Mouse (Mus musculus): ENCODE measurements at regions not wholly inside any gene's neighbourhood (a gene's known extent, or its start where the extent isn't known, plus 50 kb on each side); places are given as distances from the start of the nearest gene placed in this dataset.

GRCm38 (mm10) chr4:98241921-98242320, 141.2 kb downstream of the Tm2d1 start:
- Histone ChIP-seq H3K9ac (ENCODE audit: low read depth, low read length) (no peak overlapping the region), H3K4me2 (ENCODE audit: low read length) (no peak overlapping the region), H3K4me1 (replicated peaks; ENCODE audit: insufficient read depth, low read length) (no peaks in the 10 kb centered on the region), H3K27me3 (ENCODE audit: insufficient read depth, low read length) (no peaks in the 10 kb centered on the region), H3K36me3 (ENCODE audit: insufficient read depth, low read length) (no peaks in the 10 kb centered on the region), H3K4me3 (replicated peaks; ENCODE audit: low read depth, low read length) (no peak overlapping the region), H3K9me3 (replicated peaks; ENCODE audit: low read length) (no peaks in the 10 kb centered on the region), H3K27ac (no peak overlapping the region)
- no peak for ATAC-seq (replicated peaks; ENCODE audit: low FRiP score, low read depth)
- no peak for DNase-seq (ENCODE audit: low spot score)
- TF ChIP-seq CTCF (IDR thresholded peaks at IDR 0.05; ENCODE audit: low read depth), result no peak
- WGBS, result 98% methylated on average over 2 of the region's 2 CpGs

- Histone ChIP-seq H3K36me3 (ENCODE audit: insufficient read depth, low read length) (no peaks in the 10 kb centered on the region), H3K9me3 (replicated peaks; ENCODE audit: low read length) (no peaks in the 10 kb centered on the region), H3K27me3 (ENCODE audit: insufficient read depth, low read length) (no peaks in the 10 kb centered on the region), H3K9ac (ENCODE audit: low read depth, low read length) (no peak overlapping the region), H3K4me2 (ENCODE audit: low read length) (no peak overlapping the region), H3K4me1 (replicated peaks; ENCODE audit: insufficient read depth, low read length) (no peaks in the 10 kb centered on the region), H3K4me3 (replicated peaks; ENCODE audit: low read depth, low read length) (no peak overlapping the region), H3K27ac (no peak overlapping the region)
- TF ChIP-seq CTCF (IDR thresholded peaks at IDR 0.05; ENCODE audit: low read depth), result no peak
- ATAC-seq (replicated peaks; ENCODE audit: low FRiP score, low read depth) (no peak), DNase-seq (ENCODE audit: low spot score) (no peak)
Measured at GRCm38 (mm10) chr4:98240289-98240688, 142.8 kb downstream of the Tm2d1 start.

- Histone ChIP-seq H3K4me1 (replicated peaks; ENCODE audit: insufficient read depth, low read length) (no peaks in the 10 kb centered on the region), H3K4me2 (ENCODE audit: low read length) (no peak overlapping the region), H3K4me3 (replicated peaks; ENCODE audit: low read depth, low read length) (no peak overlapping the region), H3K9ac (ENCODE audit: low read depth, low read length) (no peak overlapping the region), H3K9me3 (replicated peaks; ENCODE audit: low read length) (no peaks in the 10 kb centered on the region), H3K27me3 (ENCODE audit: insufficient read depth, low read length) (no peaks in the 10 kb centered on the region), H3K36me3 (ENCODE audit: insufficient read depth, low read length) (no peaks in the 10 kb centered on the region), H3K27ac (no peak overlapping the region)
- TF ChIP-seq CTCF (IDR thresholded peaks at IDR 0.05; ENCODE audit: low read depth), result no peak
- WGBS, result 86% methylated on average over 4 of the region's 4 CpGs
- no peak for ATAC-seq (replicated peaks; ENCODE audit: low FRiP score, low read depth)
- no peak for DNase-seq (ENCODE audit: low spot score)
Measured at GRCm38 (mm10) chr4:98238075-98238474, 145.0 kb downstream of the Tm2d1 start.

GRCm38 (mm10) chr4:98237475-98237874, 145.6 kb downstream of the Tm2d1 start:
- no peak overlapping the region for H3K27ac ChIP-seq
- DNase-seq (ENCODE audit: low spot score) (no peak), ATAC-seq (replicated peaks; ENCODE audit: low FRiP score, low read depth) (no peak)
- no peak overlapping the region for H3K9ac ChIP-seq (ENCODE audit: low read depth, low read length)
- WGBS, result 80% methylated on average over 9 of the region's 9 CpGs
- H3K4me3 ChIP-seq (replicated peaks; ENCODE audit: low read depth, low read length), result no peak overlapping the region
- no peak overlapping the region for H3K4me2 ChIP-seq (ENCODE audit: low read length)
- TF ChIP-seq CTCF (IDR thresholded peaks at IDR 0.05; ENCODE audit: low read depth), result no peak
- H3K9me3 ChIP-seq (replicated peaks; ENCODE audit: low read length), result no peaks in the 10 kb centered on the region
- no peaks in the 10 kb centered on the region for H3K27me3 ChIP-seq (ENCODE audit: insufficient read depth, low read length)
- no peaks in the 10 kb centered on the region for H3K36me3 ChIP-seq (ENCODE audit: insufficient read depth, low read length)
- H3K4me1 ChIP-seq (replicated peaks; ENCODE audit: insufficient read depth, low read length), result no peaks in the 10 kb centered on the region

- ATAC-seq (replicated peaks; ENCODE audit: low FRiP score, low read depth) (no peak), DNase-seq (ENCODE audit: low spot score) (no peak)
- H3K4me3 ChIP-seq (replicated peaks; ENCODE audit: low read depth, low read length), result no peak overlapping the region
- H3K4me1 ChIP-seq (replicated peaks; ENCODE audit: insufficient read depth, low read length), result no peaks in the 10 kb centered on the region
- TF ChIP-seq CTCF (IDR thresholded peaks at IDR 0.05; ENCODE audit: low read depth), result no peak
- H3K36me3 ChIP-seq (ENCODE audit: insufficient read depth, low read length), result no peaks in the 10 kb centered on the region
- WGBS, result 71% methylated on average over 12 of the region's 12 CpGs
- no peak overlapping the region for H3K9ac ChIP-seq (ENCODE audit: low read depth, low read length)
- no peaks in the 10 kb centered on the region for H3K27me3 ChIP-seq (ENCODE audit: insufficient read depth, low read length)
- no peaks in the 10 kb centered on the region for H3K9me3 ChIP-seq (replicated peaks; ENCODE audit: low read length)
- H3K27ac ChIP-seq, result no peak overlapping the region
- no peak overlapping the region for H3K4me2 ChIP-seq (ENCODE audit: low read length)
Measured at GRCm38 (mm10) chr4:98236006-98236783, 146.9 kb downstream of the Tm2d1 start.

GRCm38 (mm10) chr4:98228193-98228592, 154.9 kb downstream of the Tm2d1 start:
- no peak overlapping the region for H3K9ac ChIP-seq (ENCODE audit: low read depth, low read length)
- H3K36me3 ChIP-seq (ENCODE audit: insufficient read depth, low read length), result no peaks in the 10 kb centered on the region
- WGBS, result 95% methylated on average over 4 of the region's 4 CpGs
- no peaks in the 10 kb centered on the region for H3K27me3 ChIP-seq (ENCODE audit: insufficient read depth, low read length)
- TF ChIP-seq CTCF (IDR thresholded peaks at IDR 0.05; ENCODE audit: low read depth), result no peak
- H3K27ac ChIP-seq, result no peak overlapping the region
- no peak for ATAC-seq (replicated peaks; ENCODE audit: low FRiP score, low read depth)
- H3K4me1 ChIP-seq (replicated peaks; ENCODE audit: insufficient read depth, low read length), result no peaks in the 10 kb centered on the region
- no peak overlapping the region for H3K4me2 ChIP-seq (ENCODE audit: low read length)
- H3K4me3 ChIP-seq (replicated peaks; ENCODE audit: low read depth, low read length), result no peak overlapping the region
- no peaks in the 10 kb centered on the region for H3K9me3 ChIP-seq (replicated peaks; ENCODE audit: low read length)
- DNase-seq (ENCODE audit: low spot score), result no peak

GRCm38 (mm10) chr4:98224366-98224765, 158.7 kb downstream of the Tm2d1 start:
- H3K9me3 ChIP-seq (replicated peaks; ENCODE audit: low read length), result no peaks in the 10 kb centered on the region
- H3K4me1 ChIP-seq (replicated peaks; ENCODE audit: insufficient read depth, low read length), result no peaks in the 10 kb centered on the region
- H3K9ac ChIP-seq (ENCODE audit: low read depth, low read length), result no peak overlapping the region
- H3K4me3 ChIP-seq (replicated peaks; ENCODE audit: low read depth, low read length), result no peak overlapping the region
- ATAC-seq (replicated peaks; ENCODE audit: low FRiP score, low read depth), result no peak
- TF ChIP-seq CTCF (IDR thresholded peaks at IDR 0.05; ENCODE audit: low read depth), result no peak
- no peak overlapping the region for H3K27ac ChIP-seq
- no peaks in the 10 kb centered on the region for H3K27me3 ChIP-seq (ENCODE audit: insufficient read depth, low read length)
- H3K36me3 ChIP-seq (ENCODE audit: insufficient read depth, low read length), result no peaks in the 10 kb centered on the region
- 59% methylated on average over 7 of the region's 7 CpGs for WGBS
- H3K4me2 ChIP-seq (ENCODE audit: low read length), result no peak overlapping the region
- no peak for DNase-seq (ENCODE audit: low spot score)
